Mouse (Mus musculus) CH12.LX (cell line): ENCODE data around the gene Ceacam20. TPM values are rescaled to one million over a fixed set of nuclear protein-coding genes. Genes with fewer than 3 reads are reported as not detected.

Source experiments
- DNase-seq: peaks from one replicate; pipeline ENCODE4 v3.0.0-alpha.2; 2013; ENCODE audit errors: extremely low read depth
- H3K27ac ChIP-seq: 2 replicates; pipeline ENCODE4 v1.5.1; 2012; ENCODE audit warnings: low read depth, mild to moderate bottlenecking, control low read depth, moderate library complexity; ENCODE audit not compliant: insufficient read depth
- H3K27me3 ChIP-seq: replicated peaks from 2 replicates; pipeline ENCODE3; 2012; ENCODE audit warnings: inconsistent platforms
- H3K36me3 ChIP-seq, 2 experiments: replicated peaks in 1 of 2; 2 replicates each; pipeline versions ENCODE3 to v1.6.1; 2012; ENCODE audit warnings: inconsistent platforms in 1 of 2, low read length in 1 of 2, mild to moderate bottlenecking in 1 of 2, mixed read lengths in 1 of 2, moderate library complexity in 1 of 2; ENCODE audit not compliant: control insufficient read depth in 1 of 2, insufficient read depth in 1 of 2
- H3K4me1 ChIP-seq, 2 experiments: 2 replicates each; pipeline ENCODE4 v1.6.1; 2012; ENCODE audit warnings: inconsistent platforms in 1 of 2, moderate library complexity in 1 of 2; ENCODE audit not compliant: insufficient read depth in 2 of 2, control insufficient read depth in 1 of 2
- H3K4me2 ChIP-seq: 2 replicates; pipeline ENCODE4 v1.6.1; 2012; ENCODE audit warnings: low read depth, mild to moderate bottlenecking, control low read depth; ENCODE audit not compliant: poor library complexity, insufficient read depth, severe bottlenecking
- H3K4me3 ChIP-seq, 3 experiments: fragments of 150-350 bp in 1 of 3; sonication (generic) in 1 of 3; replicated peaks in 1 of 3; 2 replicates each; pipeline versions ENCODE3 to v1.5.1; 2011 to 2012; ENCODE audit warnings: low read depth in 2 of 3, low read length in 2 of 3, mild to moderate bottlenecking in 2 of 3, moderate library complexity in 2 of 3, control low read depth in 1 of 3, improper control_type of control experiment in 1 of 3, inconsistent platforms in 1 of 3, mixed read lengths in 1 of 3; ENCODE audit not compliant: poor library complexity in 1 of 3
- H3K79me2 ChIP-seq: replicated peaks from 2 replicates; pipeline ENCODE4 v1.6.1; 2012; ENCODE audit warnings: mild to moderate bottlenecking, moderate library complexity; ENCODE audit not compliant: control insufficient read depth, poor library complexity, insufficient read depth, severe bottlenecking; ENCODE audit errors: extremely low read depth
- H3K9ac ChIP-seq: 2 replicates; pipeline ENCODE4 v1.6.1; 2012; ENCODE audit warnings: low read depth, mild to moderate bottlenecking, control low read depth, moderate library complexity; ENCODE audit not compliant: insufficient read depth
- H3K9me3 ChIP-seq: replicated peaks from 2 replicates; pipeline ENCODE3; 2012; ENCODE audit warnings: low read length, inconsistent platforms, mixed read lengths
- BHLHE40 ChIP-seq: IDR thresholded peaks from 2 replicates; pipeline ENCODE4 v1.6.1; 2011; ENCODE audit warnings: mild to moderate bottlenecking, low read depth, low read length, improper control_type of control experiment
- CHD1 ChIP-seq: IDR thresholded peaks from 2 replicates; pipeline ENCODE4 v1.6.1; 2012; ENCODE audit warnings: low read depth, low read length, improper control_type of control experiment, inconsistent platforms
- CHD2 ChIP-seq: IDR thresholded peaks from 2 replicates; pipeline ENCODE4 v1.6.1; 2011; ENCODE audit warnings: low read length, improper control_type of control experiment
- CTCF ChIP-seq, 2 experiments: IDR thresholded peaks in 1 of 2; conservative IDR thresholded peaks in 1 of 2; 2 replicates each; pipeline ENCODE4 v1.5.1; 2011 to 2012; ENCODE audit warnings: low read depth in 2 of 2, low read length in 2 of 2, improper control_type of control experiment in 1 of 2, inconsistent platforms in 1 of 2, mild to moderate bottlenecking in 1 of 2, moderate library complexity in 1 of 2
- E2F4 ChIP-seq: IDR thresholded peaks from 2 replicates; pipeline ENCODE4 v1.6.1; 2011; ENCODE audit warnings: low read depth, low read length, improper control_type of control experiment; ENCODE audit not compliant: insufficient replicate concordance
- ELF1 ChIP-seq: IDR thresholded peaks from 2 replicates; pipeline ENCODE4 v1.6.1; 2014; ENCODE audit warnings: low read depth, mild to moderate bottlenecking, inconsistent platforms, low read length, improper control_type of control experiment
- EP300 ChIP-seq: IDR thresholded peaks from 2 replicates; pipeline ENCODE4 v1.6.1; 2011; ENCODE audit warnings: low read length, improper control_type of control experiment
- ETS1 ChIP-seq: conservative IDR thresholded peaks from 2 replicates; pipeline ENCODE4 v1.6.1; 2012; ENCODE audit warnings: low read depth, mild to moderate bottlenecking, inconsistent platforms, low read length, improper control_type of control experiment, moderate library complexity
- GABPA ChIP-seq: IDR thresholded peaks from 2 replicates; pipeline ENCODE4 v1.6.1; 2012; ENCODE audit warnings: low read depth, low read length, improper control_type of control experiment, inconsistent platforms; ENCODE audit not compliant: insufficient replicate concordance
- HCFC1 ChIP-seq: IDR thresholded peaks from 2 replicates; pipeline ENCODE4 v1.6.1; 2012; ENCODE audit warnings: low read depth, mild to moderate bottlenecking, inconsistent platforms, low read length, improper control_type of control experiment
- IRF4 ChIP-seq: IDR thresholded peaks from 2 replicates; pipeline ENCODE4 v1.6.1; 2014; ENCODE audit warnings: low read depth, mild to moderate bottlenecking, inconsistent platforms, low read length, improper control_type of control experiment
- JUN ChIP-seq: IDR thresholded peaks from 2 replicates; pipeline ENCODE4 v1.6.1; 2011; ENCODE audit warnings: low read depth, mild to moderate bottlenecking, low read length, improper control_type of control experiment, moderate library complexity; ENCODE audit not compliant: insufficient read depth
- JUND ChIP-seq: conservative IDR thresholded peaks from 2 replicates; pipeline ENCODE4 v1.6.1; 2011; ENCODE audit warnings: low read depth, low read length, improper control_type of control experiment
- KAT2A ChIP-seq: IDR thresholded peaks from 2 replicates; pipeline ENCODE4 v1.6.1; 2012; ENCODE audit warnings: low read length, improper control_type of control experiment, inconsistent platforms; ENCODE audit not compliant: insufficient replicate concordance
- MAFK ChIP-seq: IDR thresholded peaks from 2 replicates; pipeline ENCODE4 v1.6.1; 2011; ENCODE audit warnings: low read length, improper control_type of control experiment; ENCODE audit not compliant: insufficient replicate concordance
- MAX ChIP-seq: IDR thresholded peaks from 2 replicates; pipeline ENCODE4 v1.6.1; 2011; ENCODE audit warnings: low read length, improper control_type of control experiment
- MAZ ChIP-seq: IDR thresholded peaks from 2 replicates; pipeline ENCODE4 v1.6.1; 2012; ENCODE audit warnings: low read depth, mild to moderate bottlenecking, inconsistent platforms, low read length, improper control_type of control experiment, moderate library complexity
- MEF2A ChIP-seq: IDR thresholded peaks from 2 replicates; pipeline ENCODE4 v1.6.1; 2014; ENCODE audit warnings: low read depth, mild to moderate bottlenecking, inconsistent platforms, low read length, improper control_type of control experiment, borderline replicate concordance
- MXI1 ChIP-seq: IDR thresholded peaks from 2 replicates; pipeline ENCODE4 v1.6.1; 2011; ENCODE audit warnings: mild to moderate bottlenecking, low read depth, low read length, improper control_type of control experiment
- MYC ChIP-seq: IDR thresholded peaks from 2 replicates; pipeline ENCODE4 v1.6.1; 2011; ENCODE audit warnings: low read depth, mild to moderate bottlenecking, improper control_type of control experiment, low read length
- NELFE ChIP-seq: IDR thresholded peaks from 2 replicates; pipeline ENCODE4 v1.6.1; 2011; ENCODE audit warnings: low read depth, low read length, improper control_type of control experiment
- NRF1 ChIP-seq: IDR thresholded peaks from 2 replicates; pipeline ENCODE4 v1.6.1; 2014; ENCODE audit warnings: low read depth, mild to moderate bottlenecking, inconsistent platforms, low read length, improper control_type of control experiment, moderate library complexity
- PAX5 ChIP-seq: IDR thresholded peaks from 2 replicates; pipeline ENCODE4 v1.6.1; 2012; ENCODE audit warnings: low read length, inconsistent platforms, mixed read lengths
- POLR2A ChIP-seq: IDR thresholded peaks from 2 replicates; pipeline ENCODE4 v1.6.1; 2011; ENCODE audit warnings: low read depth, mild to moderate bottlenecking, improper control_type of control experiment, low read length
- POLR2AphosphoS2 ChIP-seq: IDR thresholded peaks from 2 replicates; pipeline ENCODE4 v1.6.1; 2011; ENCODE audit warnings: low read depth, low read length, improper control_type of control experiment
- RAD21 ChIP-seq: IDR thresholded peaks from 2 replicates; pipeline ENCODE4 v1.6.1; 2011; ENCODE audit warnings: low read depth, mild to moderate bottlenecking, low read length, improper control_type of control experiment, moderate library complexity
- RCOR1 ChIP-seq: conservative IDR thresholded peaks from 2 replicates; pipeline ENCODE4 v1.6.1; 2012; ENCODE audit warnings: low read depth, mild to moderate bottlenecking, inconsistent platforms, low read length, improper control_type of control experiment
- SIN3A ChIP-seq: IDR thresholded peaks from 2 replicates; pipeline ENCODE4 v1.6.1; 2012; ENCODE audit warnings: low read length, improper control_type of control experiment, inconsistent platforms
- SMC3 ChIP-seq: IDR thresholded peaks from 2 replicates; pipeline ENCODE4 v1.6.1; 2011; ENCODE audit warnings: low read depth, low read length, improper control_type of control experiment
- TBP ChIP-seq: conservative IDR thresholded peaks from 2 replicates; pipeline ENCODE4 v1.6.1; 2011; ENCODE audit warnings: low read depth, low read length, improper control_type of control experiment
- TCF12 ChIP-seq: IDR thresholded peaks from 2 replicates; pipeline ENCODE4 v1.6.1; 2014; ENCODE audit warnings: low read depth, mild to moderate bottlenecking, inconsistent platforms, low read length, improper control_type of control experiment
- UBTF ChIP-seq: IDR thresholded peaks from 2 replicates; pipeline ENCODE4 v1.6.1; 2012; ENCODE audit warnings: low read depth, mild to moderate bottlenecking, inconsistent platforms, low read length, improper control_type of control experiment, moderate library complexity
- USF1 ChIP-seq: IDR thresholded peaks from 2 replicates; pipeline ENCODE4 v1.6.1; 2014; ENCODE audit warnings: low read depth, mild to moderate bottlenecking, inconsistent platforms, low read length, improper control_type of control experiment
- USF2 ChIP-seq: conservative IDR thresholded peaks from 2 replicates; pipeline ENCODE4 v1.6.1; 2011; ENCODE audit warnings: low read depth, low read length, improper control_type of control experiment
- ZC3H11A ChIP-seq: IDR thresholded peaks from 2 replicates; pipeline ENCODE4 v1.6.1; 2012; ENCODE audit warnings: low read depth, mild to moderate bottlenecking, inconsistent platforms, low read length, improper control_type of control experiment
- ZKSCAN1 ChIP-seq: IDR thresholded peaks from 2 replicates; pipeline ENCODE4 v1.6.1; 2012; ENCODE audit warnings: low read depth, inconsistent platforms, low read length, improper control_type of control experiment, borderline replicate concordance
- ZMIZ1 ChIP-seq: IDR thresholded peaks from 2 replicates; pipeline ENCODE4 v1.6.1; 2012; ENCODE audit warnings: low read depth, mild to moderate bottlenecking, inconsistent platforms, low read length, improper control_type of control experiment
- ZNF384 ChIP-seq: IDR thresholded peaks from 2 replicates; pipeline ENCODE4 v1.6.1; 2012; ENCODE audit warnings: low read depth, low read length, improper control_type of control experiment, inconsistent platforms
- dilution Hi-C: fragments of 300-500 bp; cut with MboI; formaldehyde crosslinking; loops from 2 replicates; pipeline ENCODE4 v1.14.3; 2020; ENCODE audit warnings: low sequenced_read_pairs; ENCODE audit not compliant: extremely low pct_unique_long_range_greater_than_20kb, extremely low pct_ligation_motif_present
- in situ Hi-C: fragments of 300-500 bp; cut with MboI; formaldehyde crosslinking; loops from 3 replicates; pipeline ENCODE4 v1.14.3; 2019; ENCODE audit warnings: low sequenced_read_pairs, low pct_ligation_motif_present, low pct_unique_long_range_greater_than_20kb, mixed read lengths
- polyA plus RNA-seq: library from polyadenylated mRNA; unstranded; fragments of >175 nt; gene quantifications from 2 replicates; pipeline ENCODE4 v1.2.1, GENCODE M21; 2012; ENCODE audit warnings: low read depth; ENCODE audit not compliant: insufficient read length
- total RNA-seq, 2 experiments: library from RNA; depleted of rRNA; stranded (reverse); fragments of 300-350 nt in 1 of 2; fragments of >200 nt in 1 of 2; gene quantifications; 2 replicates each; pipeline ENCODE4 v1.2.3; 2012 to 2014

The Ceacam20 gene
- total and polyA plus RNA-seq, 3 experiments: 1.8 to 5.8 (median 4.3) TPM

DNA sequence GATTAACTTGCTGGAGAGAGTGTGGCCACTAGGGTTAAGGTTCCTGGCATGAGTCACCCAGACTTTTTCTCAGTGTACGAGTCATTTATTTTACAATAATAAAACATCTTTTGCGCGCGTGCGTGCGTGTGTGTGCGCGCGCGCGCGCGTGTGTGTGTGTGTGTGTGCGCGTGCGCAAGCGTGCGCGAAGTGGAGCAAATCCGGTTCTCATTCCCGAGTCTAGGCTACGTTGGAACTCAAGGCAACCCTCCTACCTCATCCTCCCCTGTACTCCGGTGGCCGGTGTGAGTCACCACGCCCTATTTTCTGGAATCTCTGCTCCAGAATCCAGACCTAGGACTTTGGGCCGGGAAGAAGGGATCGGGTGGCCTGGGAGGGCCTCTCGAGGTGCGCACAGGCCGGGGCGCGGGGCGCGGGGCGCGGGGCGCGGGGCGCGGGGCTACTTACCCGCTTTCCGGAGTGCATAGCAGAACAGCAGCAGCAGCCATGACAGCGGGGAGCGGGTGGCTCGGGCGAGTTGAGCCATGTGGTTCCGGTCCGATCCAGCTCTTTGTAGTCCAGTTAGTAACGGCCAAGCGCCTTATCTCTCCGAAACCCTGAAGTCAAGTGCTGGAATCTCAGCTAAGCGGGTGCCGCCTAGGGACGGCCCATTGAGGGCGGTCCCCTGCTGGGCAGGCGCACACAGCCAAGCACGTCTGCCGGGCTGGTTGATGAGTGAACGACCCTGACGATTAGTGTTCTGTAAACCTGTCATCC lies 44.5 kb upstream of the Ceacam20 start, which contains the start of gene Pvr:
TSS of gene Pvr (minus strand) at position 655 of the 756 bp plus-strand sequence.
- H3K9me3 ChIP-seq: no peaks in the 10 kb centered on the region
- dilution Hi-C loops: no loop called here
- H3K4me3 ChIP-seq: peak within 1 kb of the TSS; percentile 75 to 88 (median 84)
- H3K4me1 ChIP-seq: peaks cover 9 to 31% of the 10 kb centered on the region in 2 experiments
- peaks cover 20 to 32% of the 10 kb centered on the region in 2 experiments for H3K36me3 ChIP-seq
- H3K79me2 ChIP-seq: peaks cover 11% of the 10 kb centered on the region; the same call in 1 of the 2 replicates
- in situ Hi-C loops: no loop called here
- peak within 1 kb of the TSS; percentile 95 for H3K4me2 ChIP-seq
- peak; percentile 75 for DNase-seq
- peak within 1 kb of the TSS; percentile 94 for H3K9ac ChIP-seq
- TF ChIP-seq ZMIZ1: peak; percentile 55; the same call in 1 of the 2 replicates
- 0 out of 2 replicates have a peak, but pooled peaks have one; percentile 51 for TF ChIP-seq UBTF
- TF ChIP-seq ZNF384: no peak
- no peak for TF ChIP-seq MAFK
- 0 out of 2 replicates have a peak, but pooled peaks have one; percentile 11 for TF ChIP-seq MAX
- TF ChIP-seq CHD2: no peak
- TF ChIP-seq POLR2A: peak; percentile 88
- TF ChIP-seq ETS1: no peak
- TF ChIP-seq TBP: 0 out of 2 replicates have a peak, but pooled peaks have one; percentile 43
- TF ChIP-seq MEF2A: no peak
- TF ChIP-seq KAT2A: no peak
- no peak for TF ChIP-seq RAD21
- no peak for TF ChIP-seq MYC
- TF ChIP-seq ELF1: no peak
- no peak for TF ChIP-seq SIN3A
- TF ChIP-seq MXI1: peak; percentile 46
- no peak for TF ChIP-seq ZKSCAN1
- TF ChIP-seq CHD1: no peak
- TF ChIP-seq USF1: no peak
- TF ChIP-seq SMC3: no peak
- no peak for TF ChIP-seq MAZ
- TF ChIP-seq JUN: no peak
- TF ChIP-seq PAX5: no peak
- TF ChIP-seq ZC3H11A: no peak
- peak; percentile 60; the same call in 1 of the 2 replicates for TF ChIP-seq TCF12
- TF ChIP-seq IRF4: no peak
- no peak for TF ChIP-seq JUND
- TF ChIP-seq HCFC1: no peak; the same call in 1 of the 2 replicates
- TF ChIP-seq POLR2AphosphoS2: no peak
- TF ChIP-seq E2F4: no peak
- no peak for TF ChIP-seq EP300
- peak; percentile 73 for TF ChIP-seq NELFE
- TF ChIP-seq NRF1: peak; percentile 87
- no peak for TF ChIP-seq CTCF (conservative IDR thresholded peaks at IDR 0.05 in 1 of 2, IDR thresholded peaks at IDR 0.05 in 1 of 2; ENCODE audit: low read depth in 2 of 2, low read length in 2 of 2)
- no peak for TF ChIP-seq USF2
- TF ChIP-seq RCOR1: no peak
- peak; percentile 76 for TF ChIP-seq BHLHE40
- no peak for TF ChIP-seq GABPA
- no peaks in the 10 kb centered on the region for H3K27me3 ChIP-seq
- peak within 1 kb of the TSS; percentile 9; the same call in 1 of the 2 replicates for H3K27ac ChIP-seq
